Mouse (Mus musculus) spleen, adult 18-20 months (tissue): Measurements from ENCODE around the gene Lcn5.
"Not testable (repeated sequence)": the region's sequence is repeated elsewhere in the genome, so short reads cannot be mapped to it uniquely, and the experiment has no call there.

Experiments
- DNase-seq, 2 experiments: peaks; one replicate each; pipeline ENCODE4 v3.0.0; 2022; ENCODE audit warnings: mixed read lengths in 2 of 2

The Lcn5 gene

GRCm38 (mm10) chr2:25679559-25679958 is 21.8 kb downstream of the Lcn5 start:
- no peak for DNase-seq

GRCm38 (mm10) chr2:25682426-25682825 is 24.7 kb downstream of the Lcn5 start, which contains the start of gene Lcn10:
Gene Lcn10, plus strand, starts transcription at chr2:25682726.
- no peak for DNase-seq

DNA sequence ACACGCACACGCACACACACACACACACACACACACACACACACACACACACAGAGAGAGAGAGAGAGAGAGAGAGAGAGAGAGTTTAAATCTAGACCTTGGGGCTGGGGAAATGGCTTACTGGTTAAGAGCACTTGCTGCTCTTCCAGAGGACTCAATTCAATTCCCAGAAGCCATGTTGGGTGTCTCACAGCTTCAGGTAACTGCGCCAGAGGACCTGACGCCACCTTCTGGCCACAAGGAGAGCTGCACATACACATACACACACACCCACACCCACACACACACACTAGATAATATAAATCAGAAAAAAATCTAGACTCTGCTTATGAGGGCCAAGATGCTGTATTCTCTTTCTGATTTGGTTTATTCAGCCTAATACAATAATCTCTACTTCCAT is 29.2 kb downstream of the Lcn5 start:
- DNase-seq: no peak

DNA sequence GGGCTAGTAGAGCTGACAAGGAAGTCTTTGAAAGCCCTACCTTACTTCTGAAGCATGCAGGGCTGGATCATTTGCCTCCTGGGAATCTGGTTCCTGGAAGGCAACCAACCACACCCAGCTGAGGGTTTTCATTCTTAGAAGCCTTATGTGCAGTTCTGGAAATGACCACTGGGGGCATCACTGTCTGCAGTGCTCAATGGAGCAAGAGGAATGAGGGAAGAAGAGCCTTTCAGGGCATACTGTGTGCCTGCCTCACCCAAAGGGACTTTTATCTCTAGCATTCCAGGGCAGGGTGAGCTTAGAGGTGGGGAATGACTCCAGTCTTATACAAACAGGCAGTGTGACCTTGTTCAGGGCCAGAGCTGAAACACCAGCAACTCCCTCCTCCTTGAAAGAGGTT is 36.9 kb downstream of the Lcn5 start:
- peak in 1 of 2 experiments; percentile 70 for DNase-seq

DNA sequence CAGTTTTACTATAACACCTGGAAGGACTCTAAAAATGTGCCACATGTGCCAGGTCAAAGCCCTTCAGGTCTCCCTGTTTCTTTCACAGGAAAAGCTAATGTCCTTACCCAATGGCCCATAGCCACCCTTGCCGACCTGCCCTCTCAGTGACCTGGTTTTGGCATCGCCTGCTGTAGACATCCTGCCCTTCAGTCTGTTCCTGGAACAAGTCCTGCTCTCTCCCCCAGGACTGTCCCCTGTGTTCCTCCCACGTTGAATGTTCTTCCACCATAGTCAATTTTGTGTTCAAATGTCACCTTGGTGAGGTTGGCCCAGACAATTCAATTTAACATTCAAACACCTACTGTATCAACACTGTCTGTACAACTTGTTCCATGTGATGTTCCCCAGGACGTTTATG is 39.2 kb downstream of the Lcn5 start:
- no peak for DNase-seq

DNA sequence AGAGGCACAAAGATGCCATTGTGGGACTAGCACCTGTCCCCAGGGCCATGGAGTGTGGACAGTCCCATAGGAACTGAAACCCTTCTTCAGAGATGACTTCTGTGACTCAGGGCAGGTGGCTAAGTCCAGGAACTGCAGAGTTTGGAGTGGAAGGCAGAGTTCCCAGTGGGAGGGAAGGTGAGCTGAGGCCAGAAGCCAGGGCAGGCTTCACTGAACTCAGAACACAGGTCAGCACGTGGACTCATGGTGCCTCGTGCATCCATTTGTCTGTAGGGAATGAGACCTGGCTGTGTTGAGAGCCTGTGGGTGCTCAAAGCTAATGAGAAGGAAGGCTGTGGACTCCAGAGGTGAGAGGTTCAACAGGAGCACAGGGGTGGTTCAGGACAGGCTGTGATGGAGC is 40.9 kb downstream of the Lcn5 start:
- no peak for DNase-seq

DNA sequence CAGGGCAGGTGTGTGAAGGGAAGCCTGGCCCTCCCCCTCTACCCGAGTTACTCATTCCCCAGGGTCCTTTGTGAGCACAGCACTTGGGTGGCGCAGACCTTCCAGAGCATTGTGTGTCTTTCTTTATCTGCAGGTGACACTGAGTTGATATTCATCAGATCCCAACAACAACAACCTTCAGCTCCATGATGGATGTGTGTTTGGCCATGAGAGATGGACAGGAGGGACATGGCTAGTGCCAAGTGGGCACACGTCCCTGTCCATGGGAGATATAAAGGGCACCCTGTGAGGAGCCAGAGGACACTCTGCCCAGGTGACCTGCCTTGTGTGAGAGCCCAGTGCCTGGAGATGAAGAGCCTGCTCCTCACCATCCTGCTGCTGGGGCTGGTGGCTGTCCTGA is 42.0 kb downstream of the Lcn5 start, which contains the start of gene Obp2a:
TSS of gene Obp2a (plus strand) at position 301 of the 400 bp plus-strand sequence.
- DNase-seq: not testable (repeated sequence)

GRCm38 (mm10) chr2:25701001-25701400 is 43.2 kb downstream of the Lcn5 start:
- DNase-seq: no peak

- DNase-seq: no peak
These were observed 46.0 kb downstream of the Lcn5 start for GRCm38 (mm10) chr2:25703706-25704105.

DNA sequence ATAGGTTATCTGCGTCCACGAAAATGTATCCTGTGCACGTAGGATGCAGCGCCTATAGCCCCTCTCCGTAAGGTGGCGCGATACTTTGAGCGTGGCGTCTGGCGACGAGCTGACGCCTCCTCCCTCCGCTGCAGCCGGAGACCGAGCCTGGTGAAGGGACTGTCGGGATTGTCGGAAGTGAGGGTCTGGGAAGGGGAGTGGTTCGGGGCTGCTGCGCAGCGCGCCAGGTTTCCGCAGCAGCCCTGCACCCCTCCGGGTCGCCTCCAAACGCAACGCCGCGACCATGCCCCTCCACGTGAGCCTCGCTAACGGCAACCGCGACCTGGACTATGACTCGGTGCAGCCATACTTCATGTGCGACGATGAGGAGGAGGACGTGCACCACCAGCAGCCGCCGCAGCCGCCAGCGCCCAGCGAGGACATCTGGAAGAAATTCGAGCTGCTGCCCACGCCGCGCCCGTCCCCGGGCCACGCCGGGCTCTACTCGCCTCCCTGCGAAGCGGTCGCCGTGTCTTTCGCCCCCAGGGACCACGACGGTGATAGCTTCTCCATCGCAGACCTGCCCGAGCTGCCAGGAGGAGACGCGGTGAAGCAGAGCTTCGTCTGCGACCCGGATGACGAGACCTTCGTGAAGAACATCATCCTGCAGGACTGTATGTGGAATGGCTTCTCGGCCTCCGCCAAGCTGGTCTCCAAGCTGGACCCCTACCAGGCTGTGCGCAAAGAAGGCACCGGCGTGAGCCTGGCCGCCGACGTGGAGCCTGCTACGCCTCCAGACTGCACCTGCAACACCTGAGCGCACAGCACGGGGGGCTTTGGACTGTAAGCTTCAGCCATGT is 49.1 kb downstream of the Lcn5 start, which contains the start of gene Bmyc:
TSS of gene Bmyc (plus strand) at position 97 of the 839 bp plus-strand sequence.
- DNase-seq: peak; percentile 57 to 58

DNA sequence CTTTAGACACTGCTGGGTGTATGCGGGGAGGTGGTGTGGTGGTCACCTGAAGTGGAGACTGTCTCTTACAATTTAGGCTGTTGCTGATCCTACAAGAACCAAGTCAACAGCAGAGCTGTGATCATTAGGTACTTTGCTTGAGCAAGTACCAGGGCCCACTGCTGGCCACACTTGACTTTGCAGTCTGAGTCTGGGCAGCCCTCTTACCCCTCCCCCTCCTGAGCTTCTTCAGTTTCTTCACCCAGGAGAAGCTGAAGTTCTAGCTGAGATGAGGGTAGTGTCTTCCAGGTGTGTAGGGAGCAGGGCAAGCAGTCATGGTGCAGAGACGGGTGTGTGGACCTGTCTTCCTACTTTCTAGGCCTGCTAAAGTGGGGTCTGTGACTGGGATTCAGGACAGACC is 50.4 kb downstream of the Lcn5 start:
- peak; percentile 18 to 38 for DNase-seq

GRCm38 (mm10) chr2:25709056-25709455 is 51.3 kb downstream of the Lcn5 start:
- DNase-seq: not testable (repeated sequence)

GRCm38 (mm10) chr2:25709791-25710190 is 52.0 kb downstream of the Lcn5 start:
- not testable (repeated sequence) for DNase-seq
